8 mouse cellular contexts compared by ENCODE assay signal in the genomic region with DNA sequence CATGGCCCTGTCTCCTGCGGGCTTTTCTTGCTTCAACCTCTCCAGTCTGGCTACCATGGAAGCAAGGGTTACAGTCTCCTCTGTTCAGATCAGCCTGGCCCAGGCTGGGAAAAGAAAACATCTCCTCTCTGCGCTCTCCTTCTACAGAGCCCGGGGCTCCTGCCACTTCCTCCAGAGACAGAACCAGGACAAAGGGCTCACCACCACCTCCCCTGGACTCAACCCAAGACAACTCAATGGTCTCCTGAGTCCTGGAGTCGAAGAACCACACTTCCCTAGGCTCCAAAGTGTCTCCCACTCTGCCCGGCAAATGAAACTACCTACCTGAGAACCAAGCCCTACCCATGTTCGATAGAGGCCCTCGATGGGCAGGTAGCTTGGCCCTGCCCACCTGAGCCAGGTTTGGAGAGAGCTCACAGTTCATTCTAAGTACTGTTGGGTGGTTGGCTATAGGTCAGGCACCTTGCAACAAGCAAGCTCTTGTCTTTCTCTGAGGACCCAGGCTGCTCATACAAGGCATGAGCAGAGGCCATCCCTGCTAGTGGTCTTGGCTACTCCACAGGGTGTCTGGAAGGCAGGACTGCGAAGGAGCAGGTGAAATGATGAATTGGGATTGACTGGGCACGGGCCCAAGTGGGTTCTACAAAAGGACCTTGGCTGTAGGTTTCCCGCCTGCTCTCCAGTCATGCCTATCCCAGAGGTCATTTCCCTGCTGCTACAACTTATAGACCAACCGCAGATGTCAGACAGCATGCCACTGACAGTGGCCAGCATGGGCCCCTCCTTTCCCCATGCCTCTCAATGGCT. TPM values are rescaled to one million over a fixed set of nuclear protein-coding genes. Genes with fewer than 3 reads are reported as not detected.
DNase-seq lines count a peak whose midpoint lies in the region; ATAC-seq lines count a peak whose summit lies in the region.

No protein-coding gene starts in this region.

- intact Hi-C loops in left cerebral cortex, postnatal 36 days (cut with DNase I), result no loop called here

- H3K4me1 ChIP-seq in kidney, embryonic 15.5 days, result peaks cover 63% of the 10 kb centered on the region
- peaks cover 21% of the 10 kb centered on the region for H3K4me1 ChIP-seq in embryonic facial prominence, embryonic 11.5 days (ENCODE audit: control insufficient read depth, insufficient read depth, low read length)
- peaks cover 89% of the 10 kb centered on the region for H3K4me1 ChIP-seq in hindbrain, embryonic 13.5 days (replicated peaks)
- H3K4me1 ChIP-seq in midbrain, embryonic 16.5 days (ENCODE audit: control insufficient read depth, insufficient read depth, low read length), result peaks cover 27% of the 10 kb centered on the region

- H3K36me3 ChIP-seq in kidney, embryonic 15.5 days, result peaks cover 10% of the 10 kb centered on the region
- no peaks in the 10 kb centered on the region for H3K36me3 ChIP-seq in embryonic facial prominence, embryonic 11.5 days (replicated peaks; ENCODE audit: control insufficient read depth, insufficient read depth, low read depth, low read length)
- peaks cover 7% of the 10 kb centered on the region; the same call in 1 of the 2 replicates for H3K36me3 ChIP-seq in hindbrain, embryonic 13.5 days
- H3K36me3 ChIP-seq in midbrain, embryonic 16.5 days (ENCODE audit: control insufficient read depth, insufficient read depth, low read length), result no peaks in the 10 kb centered on the region

- no peak overlapping the region for H3K9ac ChIP-seq in kidney, embryonic 15.5 days
- peak overlapping the region; percentile 25 for H3K9ac ChIP-seq in embryonic facial prominence, embryonic 11.5 days (replicated peaks; ENCODE audit: low read length)
- H3K9ac ChIP-seq in hindbrain, embryonic 13.5 days, result 0 out of 2 replicates have a peak overlapping the region, but pooled peaks have one; percentile 20
- no peak overlapping the region for H3K9ac ChIP-seq in midbrain, embryonic 16.5 days (ENCODE audit: low read depth, low read length)

- peak overlapping the region; percentile 64; the same call in 1 of the 2 replicates for H3K27ac ChIP-seq in kidney, embryonic 15.5 days
- peak overlapping the region; percentile 72; the same call in 1 of the 2 replicates for H3K27ac ChIP-seq in embryonic facial prominence, embryonic 11.5 days (replicated peaks; ENCODE audit: low read depth, low read length)
- peak overlapping the region; percentile 90 for H3K27ac ChIP-seq in hindbrain, embryonic 13.5 days
- peak overlapping the region; percentile 81 for H3K27ac ChIP-seq in midbrain, embryonic 16.5 days (ENCODE audit: low read length)

- DNase-seq in kidney, adult 9 months, result no peak
- DNase-seq in embryonic facial prominence, embryonic 11.5 days (ENCODE audit: low spot score), result no peak
- DNase-seq in left cerebral cortex, postnatal 36 days (ENCODE audit: low spot score in 2 of 2), result no peak
- DNase-seq in right cerebral cortex, adult 18-20 months, result no peak

- H3K9me3 ChIP-seq in kidney, embryonic 15.5 days (replicated peaks), result no peaks in the 10 kb centered on the region
- no peaks in the 10 kb centered on the region for H3K9me3 ChIP-seq in embryonic facial prominence, embryonic 11.5 days (replicated peaks; ENCODE audit: control insufficient read depth, low read length)
- H3K9me3 ChIP-seq in hindbrain, embryonic 13.5 days, result no peaks in the 10 kb centered on the region
- H3K9me3 ChIP-seq in midbrain, embryonic 16.5 days (replicated peaks; ENCODE audit: control insufficient read depth, low read length, poor library complexity, severe bottlenecking), result no peaks in the 10 kb centered on the region

- peaks cover 37% of the 10 kb centered on the region for H3K27me3 ChIP-seq in kidney, embryonic 15.5 days
- peaks cover 17% of the 10 kb centered on the region for H3K27me3 ChIP-seq in embryonic facial prominence, embryonic 11.5 days (ENCODE audit: control insufficient read depth, insufficient read depth, low read length)
- H3K27me3 ChIP-seq in hindbrain, embryonic 13.5 days, result peaks cover 60% of the 10 kb centered on the region
- H3K27me3 ChIP-seq in midbrain, embryonic 16.5 days (ENCODE audit: control insufficient read depth, insufficient read depth, low read depth, low read length), result no peaks in the 10 kb centered on the region; the same call in 1 of the 2 replicates

- no peak for ATAC-seq in kidney, embryonic 15.5 days (replicated peaks; ENCODE audit: low FRiP score)
- no peak for ATAC-seq in embryonic facial prominence, embryonic 11.5 days (replicated peaks; ENCODE audit: insufficient number of reproducible peaks, low FRiP score, low TSS enrichment, low read depth)
- no peak; the same call in 1 of the 2 replicates for ATAC-seq in hindbrain, embryonic 13.5 days (ENCODE audit: low FRiP score)
- no peak for ATAC-seq in midbrain, embryonic 16.5 days
- no peak for ATAC-seq in CD4-positive, CD25-positive, alpha-beta regulatory T cell, adult 4 months

- WGBS in kidney, embryonic 15.5 days, result 64% methylated on average over 11 of the region's 11 CpGs
- WGBS in embryonic facial prominence, embryonic 11.5 days, result 70% methylated on average over 11 of the region's 11 CpGs
- WGBS in hindbrain, embryonic 13.5 days, result 55% methylated on average over 11 of the region's 11 CpGs
- WGBS in midbrain, embryonic 16.5 days, result 63% methylated on average over 11 of the region's 11 CpGs

- H3K4me3 ChIP-seq in kidney, embryonic 15.5 days (replicated peaks), result no peak overlapping the region
- H3K4me3 ChIP-seq in embryonic facial prominence, embryonic 11.5 days (ENCODE audit: low read depth, low read length), result no peak overlapping the region
- H3K4me3 ChIP-seq in hindbrain, embryonic 13.5 days, result no peak overlapping the region
- no peak overlapping the region for H3K4me3 ChIP-seq in midbrain, embryonic 16.5 days (ENCODE audit: low read depth, low read length)

- H3K4me2 ChIP-seq in kidney, embryonic 15.5 days, result no peak overlapping the region
- H3K4me2 ChIP-seq in embryonic facial prominence, embryonic 11.5 days (ENCODE audit: low read depth, low read length), result no peak overlapping the region; the same call in 1 of the 2 replicates
- no peak overlapping the region for H3K4me2 ChIP-seq in hindbrain, embryonic 13.5 days
- no peak overlapping the region for H3K4me2 ChIP-seq in midbrain, embryonic 16.5 days (ENCODE audit: low read length)

RNA-seq across cellular contexts. Expression of gene G430095P16Rik, which starts 8.8 kb away (rescaled TPM):
- polyA plus RNA-seq in kidney, embryonic 15.5 days (2015; fragmentation: Nextera tagmentation; extraction: Ambion mirVana), result 1.9 and 2.3 TPM in 2 replicates
- 3.6 and 5.7 TPM in 2 replicates for polyA plus RNA-seq in embryonic facial prominence, embryonic 11.5 days (2014; fragmentation: Nextera tagmentation; extraction: Ambion mirVana)
- 1.0 and 2.3 TPM in 2 replicates for polyA plus RNA-seq in hindbrain, embryonic 13.5 days (2015; fragmentation: Nextera tagmentation; extraction: Ambion mirVana)
- 0.80 and 1.1 TPM in 2 replicates for polyA plus RNA-seq in midbrain, embryonic 16.5 days (2015; fragmentation: Nextera tagmentation; extraction: Ambion mirVana)
- not detected for total RNA-seq in left cerebral cortex, postnatal 36 days (2021)
- polyA plus RNA-seq in CD4-positive, CD25-positive, alpha-beta regulatory T cell, adult 4 months (2017; shearing (Covaris generic)), result 10 to 100 TPM; 24.3 to 28.6 TPM

RNA-seq across cellular contexts. Expression of gene Lyl1, which starts 30.3 kb away (rescaled TPM):
- 7.6 and 7.8 TPM in 2 replicates for polyA plus RNA-seq in kidney, embryonic 15.5 days (2015; fragmentation: Nextera tagmentation; extraction: Ambion mirVana)
- polyA plus RNA-seq in embryonic facial prominence, embryonic 11.5 days (2014; fragmentation: Nextera tagmentation; extraction: Ambion mirVana), result 4.6 and 5.3 TPM in 2 replicates
- polyA plus RNA-seq in hindbrain, embryonic 13.5 days (2015; fragmentation: Nextera tagmentation; extraction: Ambion mirVana), result 3.9 and 4.2 TPM in 2 replicates
- polyA plus RNA-seq in midbrain, embryonic 16.5 days (2015; fragmentation: Nextera tagmentation; extraction: Ambion mirVana), result 2.2 and 3.1 TPM in 2 replicates
- total RNA-seq in left cerebral cortex, postnatal 36 days (2021), result 1 to 10 TPM; 2.4 to 3.4 TPM
- 1 to 10 TPM; 2.0 to 2.6 TPM for polyA plus RNA-seq in CD4-positive, CD25-positive, alpha-beta regulatory T cell, adult 4 months (2017; shearing (Covaris generic))

RNA-seq across cellular contexts. Expression of gene Nacc1, which starts 43.9 kb away (rescaled TPM):
- 23.9 and 25.6 TPM in 2 replicates for polyA plus RNA-seq in kidney, embryonic 15.5 days (2015; fragmentation: Nextera tagmentation; extraction: Ambion mirVana)
- polyA plus RNA-seq in embryonic facial prominence, embryonic 11.5 days (2014; fragmentation: Nextera tagmentation; extraction: Ambion mirVana), result 21.0 and 21.1 TPM in 2 replicates
- polyA plus RNA-seq in hindbrain, embryonic 13.5 days (2015; fragmentation: Nextera tagmentation; extraction: Ambion mirVana), result 13.7 and 14.4 TPM in 2 replicates
- polyA plus RNA-seq in midbrain, embryonic 16.5 days (2015; fragmentation: Nextera tagmentation; extraction: Ambion mirVana), result 13.0 and 14.2 TPM in 2 replicates
- 10 to 100 TPM; 94.2 to 99.7 TPM for total RNA-seq in left cerebral cortex, postnatal 36 days (2021)
- polyA plus RNA-seq in CD4-positive, CD25-positive, alpha-beta regulatory T cell, adult 4 months (2017; shearing (Covaris generic)), result 1 to 10 TPM; 8.1 to 9.1 TPM

RNA-seq across cellular contexts. Expression of gene Trmt1, which starts 45.5 kb away (rescaled TPM):
- polyA plus RNA-seq in kidney, embryonic 15.5 days (2015; fragmentation: Nextera tagmentation; extraction: Ambion mirVana), result 68.7 and 73.8 TPM in 2 replicates
- polyA plus RNA-seq in embryonic facial prominence, embryonic 11.5 days (2014; fragmentation: Nextera tagmentation; extraction: Ambion mirVana), result 61.5 and 64.7 TPM in 2 replicates
- polyA plus RNA-seq in hindbrain, embryonic 13.5 days (2015; fragmentation: Nextera tagmentation; extraction: Ambion mirVana), result 51.9 and 60.3 TPM in 2 replicates
- polyA plus RNA-seq in midbrain, embryonic 16.5 days (2015; fragmentation: Nextera tagmentation; extraction: Ambion mirVana), result 59.0 and 68.1 TPM in 2 replicates
- total RNA-seq in left cerebral cortex, postnatal 36 days (2021), result 100 to 1,000 TPM in 1 of 2 experiments, 10 to 100 TPM in 1; 84.5 to 124 TPM
- polyA plus RNA-seq in CD4-positive, CD25-positive, alpha-beta regulatory T cell, adult 4 months (2017; shearing (Covaris generic)), result 10 to 100 TPM; 45.0 to 60.3 TPM

Comparison
In these comparisons a context has a peak if more than half of its experiments do, and no peak if none do; other contexts are left out.
1. H3K9ac ChIP-seq: peak in embryonic facial prominence, embryonic 11.5 days (single experiment) and hindbrain, embryonic 13.5 days (single experiment); none in kidney, embryonic 15.5 days (single experiment) and midbrain, embryonic 16.5 days (single experiment).
2. Peak in every context shown above with its lines, with median percentiles within 50 percentile points of each other: H3K27ac ChIP-seq.